Mouse (Mus musculus) cerebellum, adult 11 months (tissue): ENCODE measurements at regions not wholly inside any gene's neighbourhood (a gene's known extent, or its start where the extent isn't known, plus 50 kb on each side); places are given as distances from the start of the nearest gene placed in this dataset.
"Not testable (repeated sequence)": the region's sequence is repeated elsewhere in the genome, so short reads cannot be mapped to it uniquely, and the experiment has no call there.

ENCODE experiments used
- DNase-seq: peaks from one replicate; pipeline ENCODE4 v3.0.0; 2022

- no peak for DNase-seq
These were observed 1067.2 kb upstream of the Aga start for GRCm38 (mm10) chr8:52444366-52444765.

- not testable (repeated sequence) for DNase-seq
These were observed 1059.8 kb upstream of the Aga start for GRCm38 (mm10) chr8:52451761-52452160.

- DNase-seq, result no peak
These were observed 1055.9 kb upstream of the Aga start for GRCm38 (mm10) chr8:52455617-52456016.

GRCm38 (mm10) chr8:52456271-52456670, 1055.3 kb upstream of the Aga start:
- DNase-seq, result no peak

GRCm38 (mm10) chr8:52502396-52502795, 1009.1 kb upstream of the Aga start:
- DNase-seq, result no peak

GRCm38 (mm10) chr8:52511790-52512189, 999.7 kb upstream of the Aga start:
- no peak for DNase-seq

GRCm38 (mm10) chr8:52543364-52543763, 968.2 kb upstream of the Aga start:
- no peak for DNase-seq

- peak; percentile 93 for DNase-seq
These were observed 940.2 kb upstream of the Aga start for GRCm38 (mm10) chr8:52571166-52571832.
